Mouse (Mus musculus): Measurements from ENCODE around the gene Guk1. TPM values are rescaled to one million over a fixed set of nuclear protein-coding genes. Genes with fewer than 3 reads are reported as not detected.

Gene Guk1
- total RNA-seq (2023) = 35.8 TPM

DNA sequence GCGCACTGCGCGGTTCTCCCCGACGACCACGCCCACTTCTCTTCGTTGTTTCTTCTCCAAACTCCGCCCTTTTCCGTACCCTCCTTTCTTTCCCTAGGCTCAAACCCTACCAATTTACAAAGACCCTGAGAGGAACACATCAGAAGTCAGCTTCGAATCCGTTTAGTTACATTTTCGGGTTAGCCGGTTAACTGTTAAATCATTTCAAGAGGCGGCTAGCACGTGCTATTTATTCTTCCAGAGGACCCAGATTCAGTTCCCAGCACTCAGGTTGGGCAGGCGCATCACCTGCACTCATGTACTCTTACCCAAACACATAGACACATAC is at the start of gene Guk1:
Guk1 (minus strand) TSS at position 154 of the 328 bp plus-strand sequence.

DNA sequence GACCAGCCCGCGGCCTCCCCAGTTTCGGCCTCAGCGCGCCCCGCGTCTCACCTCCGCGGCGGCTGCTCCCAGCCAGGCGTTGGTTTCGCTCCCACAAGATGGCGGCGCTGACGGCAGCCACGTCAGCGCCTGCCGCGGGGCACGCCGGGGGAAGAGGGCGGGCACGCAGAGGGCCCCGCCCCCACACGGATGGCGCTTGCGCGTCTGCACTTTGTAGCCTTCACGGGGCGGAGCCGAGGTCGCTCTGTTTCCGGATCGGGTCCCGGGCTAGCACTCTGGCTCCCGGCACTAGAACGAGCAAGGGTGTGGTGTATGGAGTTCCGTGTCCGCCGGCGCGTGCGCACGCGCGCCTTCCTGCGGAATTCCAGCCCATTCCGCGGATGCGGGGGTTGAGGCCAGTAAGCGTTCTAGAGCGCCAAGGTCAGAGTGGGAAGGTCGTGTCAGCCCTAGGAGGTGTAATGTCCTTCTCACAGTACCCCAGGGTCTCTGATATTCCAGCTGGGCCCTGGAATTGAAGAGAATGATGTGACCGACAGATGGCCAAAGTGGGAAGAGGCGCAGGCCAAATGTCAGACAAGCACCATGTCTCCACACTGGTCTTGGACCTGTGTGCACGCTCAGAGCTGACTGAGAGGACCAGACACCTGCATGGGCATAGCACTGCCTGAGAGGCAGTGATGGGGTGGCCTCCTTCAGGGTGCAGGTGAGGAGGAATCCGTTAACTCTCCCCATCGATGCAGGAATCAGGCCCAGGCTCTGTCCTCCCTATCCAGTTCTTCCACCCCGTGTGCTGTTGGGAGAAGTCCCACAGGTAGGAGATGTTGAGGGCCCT is 36.3 kb upstream of the Guk1 start, which contains the start of gene Arf1:
Arf1 (minus strand) TSS at position 149 of the 832 bp plus-strand sequence.

DNA sequence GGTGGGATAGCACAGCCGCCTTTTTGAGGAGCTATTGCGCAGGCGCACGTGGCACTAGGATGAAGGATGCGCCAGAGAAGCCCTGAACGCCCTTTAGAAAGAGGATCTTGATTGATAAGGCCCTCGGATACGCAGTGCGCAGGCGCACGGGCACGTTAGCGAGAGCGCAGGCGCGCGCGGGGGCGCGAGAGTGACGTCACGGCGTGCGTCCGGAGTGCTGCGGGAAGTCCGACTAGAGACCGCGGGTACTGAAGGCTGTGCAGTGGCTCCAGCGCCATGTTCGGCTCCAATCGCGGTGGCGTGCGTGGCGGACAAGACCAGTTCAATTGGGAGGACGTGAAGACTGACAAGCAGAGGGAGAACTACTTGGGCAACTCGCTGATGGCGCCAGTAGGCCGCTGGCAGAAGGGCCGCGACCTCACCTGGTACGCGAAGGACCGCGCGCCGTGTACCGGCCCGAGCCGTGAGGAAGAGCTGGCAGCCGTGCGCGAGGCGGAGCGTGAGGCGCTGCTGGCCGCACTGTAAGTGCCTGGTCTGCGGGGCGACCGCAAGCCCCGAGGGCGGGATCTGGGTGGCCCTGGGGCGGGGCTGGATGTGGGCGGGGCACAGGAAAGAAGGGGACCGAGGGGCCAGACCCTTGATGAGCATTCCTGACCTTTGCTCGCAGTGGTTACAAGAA is 16.3 kb upstream of the Guk1 start, which contains the start of gene 2310033P09Rik:
2310033P09Rik (plus strand) TSS at position 169 of the 679 bp plus-strand sequence.

DNA sequence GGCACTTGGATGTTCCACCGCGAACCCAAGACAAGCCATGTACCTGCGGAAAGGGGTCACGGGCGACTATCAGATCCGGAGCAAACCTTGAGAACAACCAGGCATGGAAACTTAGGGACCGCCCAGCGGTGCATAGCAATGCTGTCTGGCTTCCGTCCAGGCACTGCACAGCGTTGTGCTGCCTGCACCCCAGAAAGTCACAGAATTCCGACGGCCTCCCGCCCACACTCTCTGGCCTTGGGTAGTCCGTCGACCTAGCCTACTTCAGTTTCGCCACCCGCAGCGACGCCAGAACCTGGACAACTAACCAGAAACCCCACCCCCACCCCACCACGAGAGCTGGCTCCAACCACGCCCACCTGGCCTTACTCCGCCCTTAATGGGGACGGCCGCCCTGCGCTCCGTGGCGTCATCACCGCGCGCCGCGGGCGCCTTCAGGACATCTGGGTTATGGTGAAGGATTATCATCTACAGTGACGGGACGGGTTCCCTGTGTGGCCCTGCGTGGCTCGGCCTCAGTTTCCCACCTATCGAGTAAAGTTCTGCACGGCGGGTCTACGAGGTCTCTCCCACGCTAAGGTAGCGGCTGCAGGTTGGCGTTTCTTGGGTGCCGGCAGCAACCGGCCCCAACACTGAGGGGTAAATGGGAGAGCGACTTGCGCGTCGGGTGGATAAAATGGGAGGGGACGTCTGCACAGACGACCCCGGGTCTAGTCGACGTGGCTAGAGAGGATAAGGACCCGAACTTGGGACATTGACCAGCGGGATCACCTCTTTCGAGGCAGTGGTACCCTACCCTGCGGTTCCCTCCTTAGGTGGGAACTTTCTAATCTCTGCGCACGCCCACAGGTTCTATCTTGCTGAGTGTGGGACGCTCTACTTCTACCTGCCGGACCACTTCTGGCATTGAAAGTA is 10.3 kb upstream of the Guk1 start, which contains the start of gene Mrpl55:
Mrpl55 (plus strand) TSS at position 406 of the 915 bp plus-strand sequence.

DNA sequence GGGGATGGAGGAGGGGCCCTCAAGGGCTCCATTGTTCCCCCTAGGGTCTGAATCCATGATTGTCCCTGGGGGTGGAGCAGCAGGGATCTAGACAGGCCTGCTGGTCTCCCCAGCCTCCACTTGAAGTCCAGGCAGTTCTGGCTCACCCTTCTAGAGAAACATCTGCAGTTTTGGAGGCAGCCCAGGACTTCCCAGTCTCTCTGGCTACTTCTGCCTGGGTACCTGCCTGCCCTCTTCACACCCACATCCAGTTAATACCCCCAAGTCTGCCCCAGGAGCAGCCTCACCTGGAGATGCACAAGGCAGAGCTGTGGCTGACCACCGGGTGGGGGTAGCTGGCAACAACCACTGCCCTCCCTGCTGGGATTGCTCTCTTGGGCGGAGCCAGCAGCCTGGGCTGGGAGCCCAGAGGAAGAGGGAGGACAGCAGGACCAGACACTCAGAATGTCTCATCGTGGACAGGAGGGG is 9.1 kb downstream of the Guk1 start, which contains the start of gene Gjc2:
Gjc2 (minus strand) TSS at position 350 of the 468 bp plus-strand sequence.

DNA sequence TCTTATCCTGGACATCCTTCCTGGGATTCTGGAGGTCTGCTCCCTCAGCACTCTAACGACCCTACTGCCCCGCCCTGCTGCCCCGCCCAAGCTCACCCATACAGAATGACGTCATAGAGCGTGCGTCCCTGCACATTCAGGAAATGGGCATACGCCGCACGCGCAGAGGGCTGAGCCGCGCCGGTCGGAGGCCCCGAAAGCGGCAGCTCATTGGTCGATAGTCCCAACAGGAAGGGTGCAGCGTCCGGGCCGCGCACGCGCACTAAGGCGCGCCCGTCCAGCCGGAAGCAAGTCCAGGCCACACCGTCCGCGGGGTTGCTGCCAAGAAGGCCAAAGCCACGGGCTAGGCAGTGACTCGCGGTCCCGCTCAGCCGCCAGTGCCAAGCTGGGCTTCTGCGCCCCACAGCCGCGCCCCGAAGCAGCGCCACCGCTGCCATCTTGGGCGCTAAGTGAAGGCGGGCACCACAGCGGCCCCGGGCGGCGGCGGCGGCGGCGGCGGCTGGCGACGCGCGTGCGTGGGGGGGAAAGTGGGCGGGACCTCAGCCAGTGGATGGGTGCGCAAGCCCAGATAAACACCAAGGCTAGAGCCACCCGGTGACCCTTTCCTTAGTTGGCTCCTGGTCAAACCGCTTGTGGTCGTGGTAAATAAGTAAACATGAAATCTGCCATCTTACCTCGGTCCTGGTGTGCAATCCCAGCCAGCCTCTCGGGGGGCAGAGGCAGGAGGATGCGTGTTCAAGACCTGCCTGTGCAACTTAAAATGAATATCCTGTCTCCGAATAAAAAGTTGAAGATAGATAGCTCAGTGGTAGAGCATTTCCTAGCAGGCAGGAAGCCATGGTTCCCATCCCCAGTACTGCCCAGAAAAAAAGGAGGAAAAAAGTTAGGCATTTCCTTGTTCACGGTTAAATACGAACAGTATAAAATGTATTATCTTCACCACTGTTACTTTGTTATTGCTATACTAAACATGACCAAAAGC is 28.5 kb downstream of the Guk1 start, which contains the start of gene Iba57:
Iba57 (minus strand) TSS at position 485 of the 982 bp plus-strand sequence.

DNA sequence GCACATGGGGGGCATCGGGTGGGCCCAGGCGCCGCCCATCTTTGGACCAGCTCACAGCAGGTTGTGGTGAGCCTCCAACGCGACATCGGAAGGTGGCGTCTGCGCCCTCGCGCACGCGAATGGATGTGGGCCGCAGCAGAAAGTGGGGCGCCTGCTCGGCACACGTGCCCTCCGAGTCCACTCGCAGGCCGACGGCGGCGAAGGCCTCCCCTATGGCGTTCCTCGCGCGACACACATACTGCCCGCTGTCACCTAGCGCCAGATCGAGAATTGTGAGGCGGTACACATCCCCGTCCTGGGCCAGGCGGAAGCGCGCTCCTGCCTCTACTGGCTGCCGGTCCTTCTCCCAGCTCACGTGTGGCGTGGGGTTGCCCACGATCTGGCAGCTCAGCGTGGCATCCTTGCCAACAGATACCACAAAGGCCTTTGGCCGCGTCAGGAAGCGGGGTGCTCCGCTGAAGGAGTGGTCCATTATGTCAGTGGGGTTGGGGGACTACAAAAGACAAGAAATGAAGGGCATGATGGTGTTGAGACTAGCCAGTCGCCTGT is 56.0 kb downstream of the Guk1 start, which contains the start of gene Obscn:
Obscn (minus strand) TSS at position 499 of the 549 bp plus-strand sequence.

Other genes starting within 250 kb of the Guk1 start
- gene Hist3h2ba, start 243.3 kb downstream of the Guk1 start, total RNA-seq (2023) = 11.3 TPM
- gene Hist3h2a, start 237.5 kb downstream of the Guk1 start, total RNA-seq (2023) = 40.1 TPM
- gene Trim17, start 237.5 kb downstream of the Guk1 start, total RNA-seq (2023) = 0.28 TPM
- gene Trim11, start 214.1 kb downstream of the Guk1 start, total RNA-seq (2023) = 64.9 TPM
- gene Obscn, start 55.8 kb downstream of the Guk1 start, total RNA-seq (2023) = 0.31 TPM
- 38.2 TPM for gene Iba57, start 28.5 kb downstream of the Guk1 start, total RNA-seq (2023)
- gene Gjc2, start 9.0 kb downstream of the Guk1 start, total RNA-seq (2023) = not detected
- 15.9 TPM for gene Mrpl55, start 10.3 kb upstream of the Guk1 start, total RNA-seq (2023)
- gene 2310033P09Rik, start 16.1 kb upstream of the Guk1 start, total RNA-seq (2023) = 23.7 TPM
- gene Arf1, start 36.1 kb upstream of the Guk1 start, total RNA-seq (2023) = 217 TPM
- not detected for gene Wnt3a, start 98.5 kb upstream of the Guk1 start, total RNA-seq (2023)
- not detected for gene Wnt9a, start 114.7 kb upstream of the Guk1 start, total RNA-seq (2023)
- gene Prss38, start 183.4 kb upstream of the Guk1 start, total RNA-seq (2023) = not detected

All from CD8-positive naive resting alpha-beta T cell, adult 57 days (primary cell).